Mouse (Mus musculus) kidney, adult 11 months (tissue): ENCODE results near the gene Bhlha15.

Experiments used
- DNase-seq: peaks from one replicate; pipeline ENCODE4 v3.0.0; 2022

Bhlha15 gene

GRCm38 (mm10) chr5:144234714-144235113 lies 44.6 kb downstream of the Bhlha15 start:
- no peak for DNase-seq

- DNase-seq = no peak
These were observed 48.9 kb downstream of the Bhlha15 start for GRCm38 (mm10) chr5:144238969-144239368.
